Mouse (Mus musculus) neutrophil, adult 5-6 weeks (primary cell): Measurements from ENCODE around the gene Mllt10. TPM values are rescaled to one million over a fixed set of nuclear protein-coding genes. Genes with fewer than 3 reads are reported as not detected.
A peak's percentile ranks its signal among the peaks of the same experiment; 100 is the strongest.

Source experiments
- ATAC-seq: fragments of 151-379, 151-347 bp; 2 replicates; pipeline ENCODE4 v1.8.0; 2017; ENCODE audit warnings: mild to moderate bottlenecking, moderate TSS enrichment; ENCODE audit not compliant: insufficient number of reproducible peaks, poor library complexity, low FRiP score, severe bottlenecking; ENCODE audit errors: extremely low read depth
- total RNA-seq: library from RNA; stranded (forward); fragments of 200-1000 nt; gene quantifications from 2 replicates; pipeline ENCODE4 v1.2.3, GENCODE M21; 2017

The Mllt10 gene
- total RNA-seq, 1 experiment from 2014 or later: 84.6 TPM

- no peak for ATAC-seq
These were observed 110.5 kb downstream of the Mllt10 start for GRCm38 (mm10) chr2:18165511-18165910.

DNA sequence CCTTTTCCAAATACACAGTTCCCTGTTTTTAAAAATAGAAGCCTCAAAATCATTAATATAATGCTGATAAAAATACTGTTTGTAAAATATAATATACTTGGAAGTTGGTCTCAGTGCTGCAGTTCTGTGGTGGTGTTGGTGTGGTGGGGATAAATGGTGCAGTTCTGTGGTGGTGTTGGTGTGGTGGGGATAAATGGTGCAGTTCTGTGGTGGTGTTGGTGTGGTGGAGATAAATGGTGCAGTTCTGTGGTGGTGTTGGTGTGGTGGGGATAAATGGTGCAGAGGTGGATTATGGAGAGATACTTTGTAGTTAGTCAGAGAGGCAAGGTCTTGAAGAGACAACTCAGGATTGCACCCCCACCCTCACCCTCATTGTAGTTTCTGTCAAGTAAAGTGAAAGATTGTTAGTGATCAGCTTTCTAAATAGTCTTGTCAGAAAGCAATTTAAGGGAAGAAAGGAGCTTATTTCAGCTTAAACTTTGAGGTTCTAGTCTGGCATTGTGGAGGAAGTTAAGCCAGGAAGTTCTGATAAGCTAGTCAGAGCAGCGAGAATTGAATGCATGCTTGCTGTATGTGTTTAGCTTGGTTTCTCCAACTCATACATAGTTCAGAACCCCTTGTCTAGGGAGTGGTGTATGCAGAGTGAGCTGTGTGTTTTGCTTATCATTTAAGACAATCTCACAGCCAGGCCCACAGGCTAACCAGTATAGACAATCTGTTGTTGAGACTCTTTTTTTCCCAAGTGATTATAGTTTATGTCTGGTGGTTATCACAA, 114.3 kb downstream of the Mllt10 start:
- ATAC-seq: no peak

- no peak for ATAC-seq
These were observed 120.2 kb downstream of the Mllt10 start for GRCm38 (mm10) chr2:18175234-18175633.

DNA sequence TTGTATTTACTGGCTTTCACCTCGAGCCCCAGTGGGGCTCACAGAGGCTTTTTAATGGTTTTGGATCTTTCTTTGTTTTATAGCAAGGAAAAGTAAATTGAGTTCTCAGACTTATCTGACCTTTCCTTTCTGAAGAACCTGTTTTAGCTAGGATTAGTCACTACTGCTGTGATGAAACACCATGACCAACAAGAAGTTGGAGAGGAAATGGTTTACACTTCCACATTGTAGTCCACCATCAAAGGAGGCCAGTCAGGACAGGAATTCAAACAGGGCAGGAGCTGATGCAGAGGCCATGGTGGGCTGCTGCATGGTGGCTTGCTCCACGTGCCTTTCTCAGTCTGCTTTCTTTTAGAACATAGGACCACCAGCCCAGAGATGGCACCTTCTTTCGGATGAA, 121.2 kb downstream of the Mllt10 start:
- ATAC-seq: peak; percentile 48; the same call in 1 of the 2 replicates

DNA sequence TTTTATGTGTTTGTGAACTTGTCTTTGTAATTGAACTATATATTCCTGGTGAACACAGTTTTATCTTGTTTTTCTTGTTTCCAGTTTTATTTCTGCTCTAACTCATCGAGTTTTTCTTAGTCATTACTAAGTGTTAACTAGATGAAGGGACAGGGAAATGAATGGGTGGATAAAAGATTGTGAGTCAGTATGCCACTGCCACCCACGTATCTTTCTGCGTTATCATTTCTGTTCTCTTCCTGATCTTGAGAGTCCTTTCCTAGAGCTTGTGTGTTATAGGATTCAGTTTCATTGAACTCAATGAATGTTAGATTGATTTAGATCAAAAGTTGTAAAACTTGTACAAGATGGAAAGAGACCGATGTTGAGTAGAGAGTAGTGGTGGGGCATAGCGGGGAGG, 125.3 kb downstream of the Mllt10 start:
- ATAC-seq: no peak

DNA sequence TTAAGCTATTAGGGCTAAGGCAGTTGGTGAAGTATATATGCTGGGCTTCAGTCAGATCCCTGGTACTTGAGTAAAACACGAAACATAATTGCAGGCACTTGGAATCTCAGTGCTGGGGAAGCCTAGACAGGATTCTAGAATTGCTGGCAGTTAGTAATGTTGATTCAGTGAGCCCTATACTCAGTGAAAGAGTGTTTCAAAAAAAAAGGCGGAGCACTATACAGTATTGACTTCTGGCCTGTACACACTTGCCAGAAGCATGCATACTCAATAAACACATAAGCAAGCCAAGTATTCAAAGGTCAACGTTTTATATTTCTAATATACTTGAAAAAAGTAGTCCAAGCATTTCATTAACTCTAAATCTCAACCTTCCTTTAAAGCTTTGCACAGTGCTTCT, 126.6 kb downstream of the Mllt10 start:
- no peak for ATAC-seq

DNA sequence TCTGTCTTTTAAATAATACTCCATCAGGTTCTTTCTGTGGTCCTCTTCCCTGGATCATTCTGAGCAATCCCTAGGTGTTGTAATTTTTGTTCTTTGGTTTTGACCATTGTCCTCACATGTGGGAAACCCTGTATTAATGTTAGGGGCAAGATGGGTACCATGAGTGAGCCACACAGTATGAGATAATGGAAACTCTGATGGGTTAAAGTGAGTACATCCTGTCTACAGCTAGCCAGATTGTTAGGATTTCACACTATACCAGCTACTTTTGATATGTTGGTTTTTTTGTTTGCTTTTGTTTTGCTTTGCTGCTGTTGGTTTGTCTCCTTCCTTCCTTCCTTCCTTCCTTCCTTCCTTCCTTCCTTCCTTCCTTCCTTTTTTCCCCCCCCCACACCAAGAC, 128.0 kb downstream of the Mllt10 start:
- no peak for ATAC-seq

DNA sequence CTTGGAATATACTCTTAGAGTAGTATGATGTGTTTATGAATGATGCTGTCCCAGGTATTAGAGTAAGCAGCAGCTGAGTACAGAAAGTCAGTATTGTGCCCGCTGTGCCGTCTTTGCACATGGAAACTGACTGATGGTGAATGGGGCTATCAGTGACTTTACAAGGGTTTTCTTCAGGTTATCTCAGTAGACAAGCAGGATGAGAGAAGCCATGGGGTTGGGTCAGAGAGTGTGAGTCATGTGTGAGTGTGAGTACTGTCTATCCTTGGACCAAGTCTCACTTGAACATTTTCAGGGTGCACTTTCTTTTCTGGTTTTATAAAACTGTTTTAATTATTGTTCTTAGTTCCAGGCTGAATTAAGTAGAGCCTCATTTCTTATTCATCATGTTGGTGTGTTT, 133.3 kb downstream of the Mllt10 start:
- ATAC-seq: no peak

GRCm38 (mm10) chr2:18195285-18195684, 140.2 kb downstream of the Mllt10 start:
- no peak for ATAC-seq

DNA sequence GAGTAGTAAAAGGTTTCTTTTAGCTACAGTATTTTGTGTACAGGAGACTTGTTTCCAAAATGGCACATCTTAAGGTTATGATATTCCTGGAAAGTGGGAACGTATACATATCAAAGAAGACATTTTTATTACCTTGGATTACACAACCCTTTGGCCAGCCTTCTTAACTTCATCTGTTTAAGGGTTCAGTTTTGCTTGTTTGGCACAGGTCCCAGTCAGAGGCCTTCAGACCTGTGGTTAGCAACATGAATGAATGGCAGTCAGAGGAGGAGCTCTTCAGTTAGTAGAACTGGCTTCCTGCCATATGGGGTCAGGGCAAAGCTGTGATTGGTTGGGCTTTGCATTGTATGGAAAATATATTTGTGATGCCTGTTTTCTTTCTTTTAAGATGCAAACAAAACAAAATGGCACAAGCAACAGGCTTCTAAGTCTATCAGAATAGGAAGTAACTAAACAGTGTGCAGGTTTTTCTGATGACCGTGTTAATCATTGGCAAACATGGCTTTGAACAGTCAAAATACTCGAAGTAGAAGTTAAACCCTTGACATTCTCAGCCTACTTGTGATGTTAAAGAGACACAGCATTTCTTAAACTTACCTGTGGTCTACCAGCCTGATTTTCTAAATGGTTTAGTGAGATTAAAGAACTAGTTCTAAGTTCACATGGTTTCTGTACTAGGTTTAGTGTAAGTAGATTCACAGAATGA, 140.8 kb downstream of the Mllt10 start:
- no peak for ATAC-seq

GRCm38 (mm10) chr2:18201820-18202462, 146.9 kb downstream of the Mllt10 start:
- ATAC-seq: no peak

DNA sequence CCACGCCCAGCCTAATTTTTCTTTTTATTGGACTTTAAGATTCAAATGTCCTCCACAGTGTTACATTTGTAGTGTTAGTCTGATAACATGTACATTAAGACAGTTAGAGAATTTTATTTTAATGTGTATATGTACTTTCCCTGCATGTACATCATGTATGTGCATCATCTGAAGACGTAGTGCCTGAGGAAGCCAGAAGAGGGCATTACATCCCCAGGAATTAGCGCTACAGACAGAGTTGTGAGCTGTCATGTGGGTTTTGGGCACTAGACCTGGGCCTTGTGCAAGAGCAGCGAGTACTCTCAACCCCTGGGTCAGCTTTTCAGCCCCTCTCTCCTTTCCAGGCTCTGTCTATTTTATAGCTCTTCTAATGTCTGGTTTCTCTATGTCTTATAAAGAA, 147.9 kb downstream of the Mllt10 start:
- no peak for ATAC-seq

DNA sequence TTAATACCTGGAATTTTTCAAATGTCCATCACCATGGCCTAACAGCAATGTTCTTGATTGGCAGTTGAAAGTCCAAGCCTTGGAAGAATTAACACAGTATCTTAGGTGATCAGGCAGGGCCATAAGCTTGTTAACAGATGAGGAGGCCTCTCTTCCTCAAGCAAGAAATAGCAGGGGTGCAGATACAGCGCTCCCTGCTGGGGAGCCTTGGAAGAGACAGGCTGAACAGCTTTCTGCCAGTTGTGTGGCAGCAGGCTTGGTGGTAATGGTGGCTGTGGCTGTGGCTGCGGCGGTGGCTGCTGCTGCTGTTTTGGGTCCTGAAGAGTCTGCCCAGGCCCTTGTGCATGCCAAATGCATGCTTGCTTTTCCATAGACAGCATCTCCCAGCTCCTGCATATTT, 150.1 kb downstream of the Mllt10 start:
- ATAC-seq: peak; percentile 73; the same call in 1 of the 2 replicates

DNA sequence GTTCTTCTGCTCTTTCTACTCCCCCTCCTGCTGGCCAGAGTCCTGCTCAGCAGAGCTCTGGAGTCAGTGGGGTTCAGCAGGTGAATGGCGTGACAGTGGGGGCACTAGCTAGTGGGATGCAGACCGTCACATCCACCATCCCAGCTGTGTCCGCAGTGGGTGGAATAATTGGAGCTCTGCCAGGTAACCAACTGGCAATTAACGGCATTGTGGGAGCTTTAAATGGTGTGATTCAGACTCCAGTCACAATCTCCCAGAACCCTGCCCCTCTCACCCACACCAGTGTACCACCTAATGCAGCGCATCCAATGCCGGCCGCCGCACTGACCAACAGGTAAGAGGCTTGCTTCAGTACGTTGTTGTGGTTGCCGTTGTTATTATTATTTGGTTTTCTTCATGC, 151.8 kb downstream of the Mllt10 start:
- no peak for ATAC-seq

- no peak for ATAC-seq
These were observed 153.5 kb downstream of the Mllt10 start for GRCm38 (mm10) chr2:18208578-18208977.

DNA sequence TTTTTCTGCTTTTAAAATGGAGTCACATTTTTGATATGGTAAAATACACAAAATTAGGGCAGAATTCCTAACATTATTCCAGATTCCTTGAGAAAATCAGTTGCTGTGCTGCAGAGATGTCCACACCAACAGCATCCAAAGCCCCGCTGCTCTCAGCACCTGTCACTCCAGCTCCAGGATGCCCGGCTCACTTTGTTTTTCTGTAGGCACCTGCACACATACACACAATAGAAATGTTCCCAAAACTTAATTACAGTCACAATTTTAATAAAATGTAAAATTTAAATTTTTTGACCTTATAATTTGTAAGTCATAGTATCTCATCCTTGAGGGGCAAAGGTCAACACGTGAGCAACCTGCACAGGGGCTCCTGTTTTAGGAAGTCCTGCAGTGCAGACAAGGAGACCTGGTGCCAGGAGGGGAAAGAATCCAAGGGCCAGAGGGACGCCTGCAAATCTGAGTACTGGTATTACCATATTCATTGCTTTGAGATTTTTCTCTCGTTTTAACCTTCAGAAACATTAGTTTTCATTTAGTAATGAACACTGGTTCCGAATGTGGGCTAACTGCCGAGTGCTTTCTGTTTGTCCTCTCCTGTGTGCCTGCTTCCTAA, 154.3 kb downstream of the Mllt10 start:
- no peak for ATAC-seq

GRCm38 (mm10) chr2:18209948-18210347, 154.9 kb downstream of the Mllt10 start:
- ATAC-seq: no peak

DNA sequence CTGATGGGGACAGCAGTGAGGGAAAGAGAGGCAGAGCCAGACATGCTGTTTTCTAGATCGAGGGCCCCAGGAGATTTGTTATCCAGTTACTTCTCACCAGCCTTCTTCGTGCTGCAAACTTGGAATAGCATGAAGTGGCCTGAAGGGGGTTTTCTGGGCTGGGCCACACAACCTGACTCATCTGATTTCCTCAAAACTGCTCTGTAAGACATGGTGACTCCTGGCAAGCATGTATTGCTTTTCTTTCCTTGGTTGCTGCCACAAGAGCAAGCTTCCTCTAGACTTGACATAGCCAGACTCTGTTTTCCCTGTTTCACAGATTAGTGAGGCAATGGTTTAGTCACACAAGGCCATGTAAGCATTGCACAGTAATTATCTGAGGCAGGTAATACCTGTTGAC, 159.0 kb downstream of the Mllt10 start:
- ATAC-seq: no peak

GRCm38 (mm10) chr2:18217867-18218266, 162.8 kb downstream of the Mllt10 start:
- no peak for ATAC-seq

GRCm38 (mm10) chr2:18218500-18218899, 163.5 kb downstream of the Mllt10 start:
- ATAC-seq: no peak
